Mouse (Mus musculus) right cerebral cortex, postnatal 14 days (tissue): ENCODE data around the gene Stk32b.

Experiments
- DNase-seq: peaks from one replicate; pipeline ENCODE4 v3.0.0; 2022

Stk32b gene

GRCm38 (mm10) chr5:37506880-37507519, 210.0 kb downstream of the Stk32b start:
- DNase-seq, result no peak

GRCm38 (mm10) chr5:37494984-37495476, 221.9 kb downstream of the Stk32b start:
- DNase-seq, result no peak

GRCm38 (mm10) chr5:37472025-37472608, 244.9 kb downstream of the Stk32b start:
- DNase-seq, result no peak

GRCm38 (mm10) chr5:37471584-37471983, 245.4 kb downstream of the Stk32b start:
- DNase-seq, result no peak

- DNase-seq, result no peak
Measured at GRCm38 (mm10) chr5:37469031-37469430, 247.9 kb downstream of the Stk32b start.

- DNase-seq, result no peak
Measured at GRCm38 (mm10) chr5:37467646-37468045, 249.3 kb downstream of the Stk32b start.

- no peak for DNase-seq
Measured at GRCm38 (mm10) chr5:37465461-37465860, 251.5 kb downstream of the Stk32b start.

- no peak for DNase-seq
Measured at GRCm38 (mm10) chr5:37458236-37458635, 258.7 kb downstream of the Stk32b start.

GRCm38 (mm10) chr5:37457831-37458230, 259.1 kb downstream of the Stk32b start:
- no peak for DNase-seq

- no peak for DNase-seq
Measured at GRCm38 (mm10) chr5:37457191-37457590, 259.8 kb downstream of the Stk32b start.

- no peak for DNase-seq
Measured at GRCm38 (mm10) chr5:37456590-37456989, 260.4 kb downstream of the Stk32b start.

GRCm38 (mm10) chr5:37447546-37447945, 269.4 kb downstream of the Stk32b start:
- no peak for DNase-seq

- no peak for DNase-seq
Measured at GRCm38 (mm10) chr5:37442767-37443166, 274.2 kb downstream of the Stk32b start.

GRCm38 (mm10) chr5:37435417-37435816, 281.6 kb downstream of the Stk32b start:
- DNase-seq, result no peak

GRCm38 (mm10) chr5:37427210-37427609, 289.8 kb downstream of the Stk32b start:
- no peak for DNase-seq

- no peak for DNase-seq
Measured at GRCm38 (mm10) chr5:37419028-37419427, 297.9 kb downstream of the Stk32b start.
